Mouse (Mus musculus): ENCODE results near the gene Dguok. TPM values are rescaled to one million over a fixed set of nuclear protein-coding genes. Genes with fewer than 3 reads are reported as not detected.

The Dguok gene
- polyA plus RNA-seq, 1 experiment from 2014 or later = 24.3 TPM

GRCm38 (mm10) chr6:83441259-83442061 lies 65.3 kb downstream of the Dguok start:
- Histone ChIP-seq H3K36me3 (ENCODE audit: control insufficient read depth, insufficient read depth) (no peaks in the 10 kb centered on the region), H3K9ac (ENCODE audit: low read depth, low read length) (peak overlapping the region; percentile 78), H3K4me1 (ENCODE audit: control insufficient read depth, low read depth, low read length) (peaks cover 53% of the 10 kb centered on the region), H3K4me2 (ENCODE audit: low read depth, low read length) (peak overlapping the region; percentile 89), H3K27ac (ENCODE audit: low read length) (peak overlapping the region; percentile 81), H3K4me3 (ENCODE audit: low read depth, low read length) (peak overlapping the region; percentile 72), H3K27me3 (ENCODE audit: control insufficient read depth, insufficient read depth, low read depth, low read length) (no peaks in the 10 kb centered on the region), H3K9me3 (replicated peaks; ENCODE audit: control insufficient read depth, low read length) (no peaks in the 10 kb centered on the region)
- 2% methylated on average over 46 of the region's 48 CpGs for WGBS (ENCODE audit: insufficient replicate concordance)
- peak; percentile 97 for ATAC-seq (ENCODE audit: low read depth)

- ATAC-seq (ENCODE audit: low read depth) = peak; percentile 19
- Histone ChIP-seq H3K4me3 (ENCODE audit: low read depth, low read length) (peak overlapping the region; percentile 72), H3K9me3 (replicated peaks; ENCODE audit: control insufficient read depth, low read length) (no peaks in the 10 kb centered on the region), H3K4me2 (ENCODE audit: low read depth, low read length) (peak overlapping the region; percentile 89), H3K9ac (ENCODE audit: low read depth, low read length) (peak overlapping the region; percentile 78), H3K27me3 (ENCODE audit: control insufficient read depth, insufficient read depth, low read depth, low read length) (no peaks in the 10 kb centered on the region), H3K27ac (ENCODE audit: low read length) (peak overlapping the region; percentile 81), H3K36me3 (ENCODE audit: control insufficient read depth, insufficient read depth) (no peaks in the 10 kb centered on the region), H3K4me1 (ENCODE audit: control insufficient read depth, low read depth, low read length) (peaks cover 52% of the 10 kb centered on the region)
- WGBS (ENCODE audit: insufficient replicate concordance) = 34% methylated on average over 26 of the region's 26 CpGs
Observed at GRCm38 (mm10) chr6:83440510-83441258, 66.1 kb downstream of the Dguok start.

GRCm38 (mm10) chr6:83440197-83440509 lies 66.6 kb downstream of the Dguok start:
- H3K4me3 ChIP-seq (ENCODE audit: low read depth, low read length) = peak overlapping the region; percentile 72
- H3K27me3 ChIP-seq (ENCODE audit: control insufficient read depth, insufficient read depth, low read depth, low read length) = no peaks in the 10 kb centered on the region
- H3K4me2 ChIP-seq (ENCODE audit: low read depth, low read length) = peak overlapping the region; percentile 89
- H3K9me3 ChIP-seq (replicated peaks; ENCODE audit: control insufficient read depth, low read length) = no peaks in the 10 kb centered on the region
- H3K4me1 ChIP-seq (ENCODE audit: control insufficient read depth, low read depth, low read length) = peaks cover 52% of the 10 kb centered on the region
- no peak for ATAC-seq (ENCODE audit: low read depth)
- WGBS (ENCODE audit: insufficient replicate concordance) = 69% methylated on average over 3 of the region's 3 CpGs
- no peak overlapping the region; the same call in 1 of the 2 replicates for H3K9ac ChIP-seq (ENCODE audit: low read depth, low read length)
- H3K36me3 ChIP-seq (ENCODE audit: control insufficient read depth, insufficient read depth) = no peaks in the 10 kb centered on the region
- H3K27ac ChIP-seq (ENCODE audit: low read length) = no peak overlapping the region

GRCm38 (mm10) chr6:83439781-83440180 lies 67.0 kb downstream of the Dguok start:
- Histone ChIP-seq H3K4me1 (ENCODE audit: control insufficient read depth, low read depth, low read length) (peaks cover 50% of the 10 kb centered on the region), H3K4me3 (ENCODE audit: low read depth, low read length) (no peak overlapping the region), H3K27me3 (ENCODE audit: control insufficient read depth, insufficient read depth, low read depth, low read length) (no peaks in the 10 kb centered on the region), H3K9ac (ENCODE audit: low read depth, low read length) (no peak overlapping the region), H3K4me2 (ENCODE audit: low read depth, low read length) (no peak overlapping the region), H3K27ac (ENCODE audit: low read length) (no peak overlapping the region), H3K9me3 (replicated peaks; ENCODE audit: control insufficient read depth, low read length) (no peaks in the 10 kb centered on the region), H3K36me3 (ENCODE audit: control insufficient read depth, insufficient read depth) (no peaks in the 10 kb centered on the region)
- WGBS (ENCODE audit: insufficient replicate concordance) = 73% methylated on average over 5 of the region's 5 CpGs
- no peak for ATAC-seq (ENCODE audit: low read depth)

- WGBS (ENCODE audit: insufficient replicate concordance) = 87% methylated on average over 13 of the region's 13 CpGs
- H3K27ac ChIP-seq (ENCODE audit: low read length) = no peak overlapping the region
- no peak overlapping the region for H3K9ac ChIP-seq (ENCODE audit: low read depth, low read length)
- no peak overlapping the region for H3K4me2 ChIP-seq (ENCODE audit: low read depth, low read length)
- no peaks in the 10 kb centered on the region for H3K36me3 ChIP-seq (ENCODE audit: control insufficient read depth, insufficient read depth)
- peaks cover 46% of the 10 kb centered on the region for H3K4me1 ChIP-seq (ENCODE audit: control insufficient read depth, low read depth, low read length)
- no peaks in the 10 kb centered on the region for H3K27me3 ChIP-seq (ENCODE audit: control insufficient read depth, insufficient read depth, low read depth, low read length)
- no peaks in the 10 kb centered on the region for H3K9me3 ChIP-seq (replicated peaks; ENCODE audit: control insufficient read depth, low read length)
- no peak overlapping the region for H3K4me3 ChIP-seq (ENCODE audit: low read depth, low read length)
- no peak for ATAC-seq (ENCODE audit: low read depth)
Observed at GRCm38 (mm10) chr6:83439119-83439767, 67.5 kb downstream of the Dguok start.

- Histone ChIP-seq H3K27me3 (ENCODE audit: control insufficient read depth, insufficient read depth, low read depth, low read length) (no peaks in the 10 kb centered on the region), H3K36me3 (ENCODE audit: control insufficient read depth, insufficient read depth) (no peaks in the 10 kb centered on the region), H3K27ac (ENCODE audit: low read length) (no peak overlapping the region), H3K4me1 (ENCODE audit: control insufficient read depth, low read depth, low read length) (peaks cover 39% of the 10 kb centered on the region), H3K4me2 (ENCODE audit: low read depth, low read length) (no peak overlapping the region), H3K9me3 (replicated peaks; ENCODE audit: control insufficient read depth, low read length) (no peaks in the 10 kb centered on the region), H3K4me3 (ENCODE audit: low read depth, low read length) (no peak overlapping the region), H3K9ac (ENCODE audit: low read depth, low read length) (no peak overlapping the region)
- no peak for ATAC-seq (ENCODE audit: low read depth)
- 82% methylated on average over 3 of the region's 3 CpGs for WGBS (ENCODE audit: insufficient replicate concordance)
Observed at GRCm38 (mm10) chr6:83438584-83438983, 68.2 kb downstream of the Dguok start.

- Histone ChIP-seq H3K36me3 (ENCODE audit: control insufficient read depth, insufficient read depth) (no peaks in the 10 kb centered on the region), H3K4me3 (ENCODE audit: low read depth, low read length) (no peak overlapping the region), H3K27me3 (ENCODE audit: control insufficient read depth, insufficient read depth, low read depth, low read length) (no peaks in the 10 kb centered on the region), H3K4me1 (ENCODE audit: control insufficient read depth, low read depth, low read length) (peaks cover 31% of the 10 kb centered on the region), H3K9me3 (replicated peaks; ENCODE audit: control insufficient read depth, low read length) (no peaks in the 10 kb centered on the region), H3K27ac (ENCODE audit: low read length) (no peak overlapping the region), H3K4me2 (ENCODE audit: low read depth, low read length) (no peak overlapping the region), H3K9ac (ENCODE audit: low read depth, low read length) (no peak overlapping the region)
- ATAC-seq (ENCODE audit: low read depth) = no peak
- 51% methylated on average over 3 of the region's 3 CpGs for WGBS (ENCODE audit: insufficient replicate concordance)
Observed at GRCm38 (mm10) chr6:83437802-83438201, 69.0 kb downstream of the Dguok start.

- 72% methylated on average over 3 of the region's 3 CpGs for WGBS (ENCODE audit: insufficient replicate concordance)
Observed at GRCm38 (mm10) chr6:83437225-83437624, 69.5 kb downstream of the Dguok start.

GRCm38 (mm10) chr6:83436547-83436946 lies 70.2 kb downstream of the Dguok start:
- H3K4me1 ChIP-seq (ENCODE audit: control insufficient read depth, low read depth, low read length) = peaks cover 19% of the 10 kb centered on the region

More at GRCm38 (mm10) chr6:83437225-83437624, 69.5 kb downstream of the Dguok start:
- H3K27me3 ChIP-seq (ENCODE audit: control insufficient read depth, insufficient read depth, low read depth, low read length) = no peaks in the 10 kb centered on the region
- no peak overlapping the region for H3K9ac ChIP-seq (ENCODE audit: low read depth, low read length)
- no peaks in the 10 kb centered on the region for H3K9me3 ChIP-seq (replicated peaks; ENCODE audit: control insufficient read depth, low read length)
- H3K36me3 ChIP-seq (ENCODE audit: control insufficient read depth, insufficient read depth) = no peaks in the 10 kb centered on the region
- H3K4me1 ChIP-seq (ENCODE audit: control insufficient read depth, low read depth, low read length) = peaks cover 25% of the 10 kb centered on the region
- no peak overlapping the region for H3K27ac ChIP-seq (ENCODE audit: low read length)
- no peak overlapping the region for H3K4me2 ChIP-seq (ENCODE audit: low read depth, low read length)
- H3K4me3 ChIP-seq (ENCODE audit: low read depth, low read length) = no peak overlapping the region
- ATAC-seq (ENCODE audit: low read depth) = no peak

More at GRCm38 (mm10) chr6:83436547-83436946, 70.2 kb downstream of the Dguok start:
- Histone ChIP-seq H3K9ac (ENCODE audit: low read depth, low read length) (no peak overlapping the region), H3K4me2 (ENCODE audit: low read depth, low read length) (no peak overlapping the region), H3K27ac (ENCODE audit: low read length) (no peak overlapping the region), H3K27me3 (ENCODE audit: control insufficient read depth, insufficient read depth, low read depth, low read length) (no peaks in the 10 kb centered on the region), H3K4me3 (ENCODE audit: low read depth, low read length) (no peak overlapping the region), H3K36me3 (ENCODE audit: control insufficient read depth, insufficient read depth) (no peaks in the 10 kb centered on the region), H3K9me3 (replicated peaks; ENCODE audit: control insufficient read depth, low read length) (no peaks in the 10 kb centered on the region)
- WGBS (ENCODE audit: insufficient replicate concordance) = 47% methylated on average over 4 of the region's 4 CpGs
- no peak for ATAC-seq (ENCODE audit: low read depth)

Measured in liver, embryonic 16.5 days (tissue).